Mouse (Mus musculus) heart, postnatal 4 days (tissue): ENCODE results near the gene Ppp1r15a. TPM values are rescaled to one million over a fixed set of nuclear protein-coding genes. Genes with fewer than 3 reads are reported as not detected.
"Not testable (repeated sequence)": the region's sequence is repeated elsewhere in the genome, so short reads cannot be mapped to it uniquely, and the experiment has no call there.

Experiments
- DNase-seq: peaks from one replicate; pipeline ENCODE4 v3.0.0; 2021
- total RNA-seq, 2 experiments: library from RNA; stranded (reverse); gene quantifications; 2 replicates each; pipeline ENCODE4 v1.2.3; 2021

Gene Ppp1r15a
- total RNA-seq, 2 experiments from 2014 or later: 40.7 to 42.1 TPM

DNA sequence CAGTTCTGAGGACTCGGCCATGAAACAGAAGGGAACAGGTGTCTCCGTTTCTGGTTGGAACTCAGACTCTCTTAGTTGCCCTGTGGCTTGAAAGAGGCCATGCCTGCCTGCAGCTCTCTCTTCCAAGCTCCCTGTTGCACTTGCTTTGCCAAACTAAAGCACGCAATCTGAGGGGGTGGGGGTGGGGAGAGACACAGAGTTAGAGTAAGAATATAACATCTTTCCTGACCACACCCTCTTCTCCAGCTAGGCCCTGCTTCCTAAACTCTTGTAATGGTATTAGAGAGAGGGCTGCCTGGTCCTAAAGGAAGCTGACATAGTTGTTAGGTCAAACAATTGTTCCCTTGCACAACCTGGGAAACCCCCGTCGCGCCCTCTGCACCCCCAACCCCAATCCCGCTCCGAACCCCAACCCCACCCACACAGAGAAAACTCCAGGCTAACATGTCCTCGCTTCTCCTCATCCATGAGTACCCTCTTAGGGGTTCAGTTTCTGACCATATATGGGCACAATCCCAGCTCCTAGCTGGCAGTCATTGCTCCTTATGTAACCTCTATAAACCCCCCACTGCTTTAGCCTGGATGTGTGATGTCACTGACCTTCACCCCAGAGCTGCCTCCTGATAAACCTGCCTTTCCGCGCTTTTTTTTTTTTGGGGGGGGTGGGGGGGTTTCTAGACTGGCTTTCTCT is 24.9 kb upstream of the Ppp1r15a start:
- no peak for DNase-seq

GRCm38 (mm10) chr7:45549641-45550436 is 23.8 kb upstream of the Ppp1r15a start:
- DNase-seq: no peak

DNA sequence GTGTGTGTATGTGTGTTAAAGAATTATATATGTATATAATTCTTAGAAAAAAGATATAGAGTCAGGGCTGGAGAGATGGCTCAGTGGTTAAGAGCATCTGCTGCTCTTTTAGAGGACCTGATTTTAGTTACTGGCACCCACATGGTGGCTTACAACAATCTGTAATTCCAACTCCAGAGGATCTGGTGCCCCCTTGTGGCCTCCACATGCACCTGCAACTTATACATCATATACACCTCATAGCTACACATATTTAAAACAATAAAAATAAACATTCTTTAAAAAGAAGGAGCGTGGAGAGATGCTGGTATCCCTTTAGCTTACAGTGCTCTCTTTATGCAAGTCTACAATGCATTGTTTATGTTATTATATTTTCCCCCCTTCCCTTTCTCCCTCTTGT is 18.5 kb upstream of the Ppp1r15a start:
- DNase-seq: no peak

DNA sequence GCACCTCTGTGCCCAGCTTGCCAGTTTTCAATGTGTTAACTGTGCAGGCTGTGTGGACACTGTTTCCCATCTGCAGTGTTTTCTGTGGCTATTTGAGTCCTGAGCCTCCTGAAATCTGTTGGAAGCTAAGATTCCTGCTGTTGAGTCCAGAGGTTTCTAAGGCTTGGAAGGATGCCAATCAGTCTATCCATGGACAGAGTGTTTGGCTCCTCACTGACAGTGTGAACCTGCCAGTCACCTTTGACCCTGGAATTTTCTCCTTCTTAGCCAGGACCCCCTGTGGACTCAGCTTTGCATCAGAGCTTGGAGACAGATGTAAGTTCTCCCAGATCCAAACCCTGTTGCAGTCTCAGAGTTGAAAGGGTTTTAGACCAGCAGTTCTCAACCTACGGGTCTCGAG is 14.1 kb upstream of the Ppp1r15a start:
- DNase-seq: no peak

DNA sequence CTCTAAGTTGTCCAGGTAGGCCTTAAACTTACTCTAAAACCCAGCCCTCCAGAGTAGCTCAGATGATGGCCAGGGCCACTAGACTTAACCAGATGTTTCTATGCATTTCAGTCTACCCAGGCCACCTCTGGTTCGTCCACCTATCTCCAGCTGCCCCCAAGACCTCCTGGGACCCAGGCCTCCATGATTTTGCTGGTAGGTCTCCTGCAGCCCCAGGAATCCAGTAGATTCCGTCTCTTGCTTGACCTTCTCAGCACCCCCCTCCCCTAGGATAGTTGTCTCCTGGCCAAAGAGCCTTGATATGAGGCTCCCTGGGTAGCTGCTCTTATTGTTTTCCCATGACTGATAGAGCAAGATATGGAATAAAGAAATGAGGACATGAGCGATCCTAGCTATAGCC is 13.0 kb upstream of the Ppp1r15a start:
- DNase-seq: no peak

- peak; percentile 54 for DNase-seq
These were observed 12.3 kb upstream of the Ppp1r15a start for GRCm38 (mm10) chr7:45538163-45539041.

- no peak for DNase-seq
These were observed 11.5 kb upstream of the Ppp1r15a start for GRCm38 (mm10) chr7:45537602-45538001.

GRCm38 (mm10) chr7:45535676-45536075 is 9.6 kb upstream of the Ppp1r15a start:
- no peak for DNase-seq

DNA sequence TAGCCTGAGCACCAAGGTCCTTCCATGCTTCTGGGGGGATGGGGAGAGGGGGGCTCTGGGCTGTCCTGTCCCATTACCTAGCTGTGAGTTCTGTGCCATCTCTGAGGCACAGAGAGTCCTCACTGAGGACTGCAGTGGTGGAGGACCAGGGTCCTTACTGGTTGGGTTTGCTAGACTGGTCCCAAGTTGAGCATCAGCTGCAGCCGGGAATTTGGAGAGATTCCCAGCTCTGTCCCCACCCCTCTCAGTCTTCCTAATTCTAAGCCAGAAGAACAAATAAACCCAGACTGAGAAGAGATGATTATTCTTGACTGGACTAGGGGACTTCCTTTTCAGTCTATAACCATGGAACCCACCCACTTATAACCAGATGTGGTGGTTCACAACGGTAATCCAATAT is 4.6 kb upstream of the Ppp1r15a start:
- peak; percentile 55 for DNase-seq

- DNase-seq: peak; percentile 57
These were observed 3.4 kb upstream of the Ppp1r15a start for GRCm38 (mm10) chr7:45529461-45529860.

- not testable (repeated sequence) for DNase-seq
These were observed 1.1 kb upstream of the Ppp1r15a start for GRCm38 (mm10) chr7:45527169-45527568.

- DNase-seq: no peak
These were observed 529 bp upstream of the Ppp1r15a start for GRCm38 (mm10) chr7:45526474-45527120.

DNA sequence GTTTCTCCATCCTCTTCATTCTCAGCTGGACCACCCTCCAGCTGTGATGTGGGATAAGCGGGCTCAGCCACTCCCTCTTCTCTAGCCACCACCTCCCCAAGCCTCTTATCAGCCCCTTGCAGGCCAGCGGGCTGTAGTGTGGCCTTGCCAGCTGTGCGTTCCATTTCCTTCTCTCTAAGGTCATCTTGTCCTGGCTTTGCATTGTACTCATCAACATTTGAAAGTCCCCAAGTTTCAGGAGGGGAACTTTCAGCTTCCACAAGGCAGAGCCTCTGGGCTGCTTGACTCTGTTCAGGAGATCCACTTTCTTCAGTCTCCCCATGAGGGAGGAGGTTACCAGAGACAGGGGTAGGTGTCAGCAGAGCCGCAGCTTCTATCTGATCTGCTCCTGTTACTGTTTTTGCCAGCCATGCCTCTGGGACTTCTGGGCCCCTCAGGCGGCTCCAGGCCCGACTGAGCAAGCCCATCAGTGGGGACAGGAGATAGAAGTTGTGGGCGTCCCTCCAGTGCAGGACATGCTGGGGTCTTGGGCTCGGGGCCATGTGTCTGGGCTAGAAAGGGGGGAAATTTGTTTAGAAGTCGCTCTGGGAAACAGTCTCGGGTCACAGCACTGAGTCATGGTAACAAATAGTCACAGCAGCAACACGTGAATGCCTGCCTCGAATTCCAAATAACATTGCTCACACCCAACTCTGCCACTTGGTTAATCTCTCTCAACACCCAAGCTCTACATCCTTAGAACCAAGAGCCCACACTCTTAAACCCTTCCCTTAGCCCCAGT is 1.0 kb downstream of the Ppp1r15a start:
- DNase-seq: peak; percentile 56

GRCm38 (mm10) chr7:45523678-45524170 is 2.3 kb downstream of the Ppp1r15a start:
- no peak for DNase-seq

GRCm38 (mm10) chr7:45522957-45523676 is 3.0 kb downstream of the Ppp1r15a start:
- no peak for DNase-seq

DNA sequence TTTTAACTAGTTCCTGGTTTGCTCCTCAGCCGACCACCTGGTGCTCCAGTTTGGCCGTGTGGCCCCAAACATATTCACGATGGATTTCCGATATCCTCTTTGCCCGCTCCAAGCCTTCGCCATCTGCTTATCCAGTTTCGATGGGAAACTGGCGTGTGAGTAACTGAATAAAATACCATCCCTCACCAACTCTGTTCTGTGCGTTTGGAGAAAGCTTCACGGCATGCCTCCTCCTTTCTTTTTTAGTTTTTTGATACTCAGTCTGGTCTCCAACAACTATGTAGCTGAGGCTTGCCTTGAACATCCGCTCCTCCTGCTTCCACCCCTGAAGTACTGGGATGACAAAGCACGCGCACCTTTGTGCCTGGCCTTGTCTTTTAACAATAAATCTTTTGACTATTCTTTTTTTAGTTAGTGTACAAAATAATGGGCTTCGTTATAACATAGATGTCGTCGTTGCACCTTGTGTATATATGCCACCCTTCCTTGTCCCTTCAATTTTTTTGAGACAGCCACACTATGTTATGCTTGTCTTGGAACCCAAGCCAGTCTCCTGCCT is 3.8 kb downstream of the Ppp1r15a start:
- DNase-seq: no peak

DNA sequence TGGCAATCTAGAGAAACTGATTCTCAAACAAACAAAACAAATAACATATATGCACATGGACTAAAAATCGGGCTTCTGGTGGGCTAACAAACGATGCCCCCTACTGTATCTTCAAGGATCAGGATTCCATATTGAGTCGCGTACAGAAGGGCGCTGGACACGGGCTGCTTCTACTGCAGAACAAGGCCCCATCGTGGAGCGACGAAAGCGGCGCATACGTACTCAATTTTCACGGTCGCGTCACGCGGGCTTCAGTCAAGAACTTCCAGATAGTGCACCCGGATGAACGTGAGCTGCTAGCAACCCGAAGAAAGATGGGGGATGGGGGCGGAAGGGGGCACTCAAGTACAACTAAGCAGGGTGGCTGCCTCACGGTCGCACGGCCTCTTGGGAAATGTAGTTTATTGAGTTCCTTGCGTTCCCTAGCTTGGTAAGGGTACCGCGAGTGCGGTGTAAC is 4.3 kb downstream of the Ppp1r15a start:
- DNase-seq: peak; percentile 86

- DNase-seq: no peak
These were observed 5.5 kb downstream of the Ppp1r15a start for GRCm38 (mm10) chr7:45520605-45521004.

DNA sequence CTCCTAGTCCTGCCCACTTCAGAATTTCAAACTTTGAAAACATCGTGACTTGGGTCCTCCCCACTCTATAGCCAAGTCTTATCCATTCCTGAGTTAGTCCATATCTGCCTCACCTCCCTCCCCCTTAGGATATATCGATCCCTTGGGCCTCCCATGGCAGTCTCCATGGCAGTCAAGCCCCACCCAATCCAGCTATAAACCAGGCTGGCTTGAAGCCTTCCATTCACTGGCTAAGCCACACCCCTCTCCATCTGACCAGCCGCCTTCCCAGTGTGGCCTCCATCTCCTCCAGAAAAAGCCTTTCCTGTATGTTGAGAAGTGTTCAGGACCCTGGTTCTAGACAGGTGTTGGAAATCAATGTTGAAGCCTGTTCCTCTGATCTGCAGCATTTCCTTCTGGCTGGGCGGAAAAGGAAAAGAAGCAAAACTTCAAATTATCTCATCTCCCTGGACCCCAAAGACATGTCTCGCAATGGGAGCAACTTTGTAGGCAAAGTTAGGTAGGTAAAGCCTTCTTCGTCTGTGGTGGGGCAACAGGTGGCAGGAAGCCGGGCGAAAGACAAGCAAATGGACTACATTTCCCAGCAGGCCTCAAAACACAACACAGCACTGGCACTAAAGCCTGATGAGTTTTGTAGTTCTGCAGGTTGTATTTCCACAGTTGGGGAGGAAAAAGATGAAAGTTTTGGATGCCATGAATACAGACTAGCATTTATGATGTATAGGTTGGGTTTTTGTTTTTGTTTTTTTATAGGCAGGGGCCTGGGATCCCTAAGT is 6.5 kb downstream of the Ppp1r15a start:
- DNase-seq: no peak
